Mouse (Mus musculus): ENCODE measurements around the gene Sept11.

The Sept11 gene

DNA sequence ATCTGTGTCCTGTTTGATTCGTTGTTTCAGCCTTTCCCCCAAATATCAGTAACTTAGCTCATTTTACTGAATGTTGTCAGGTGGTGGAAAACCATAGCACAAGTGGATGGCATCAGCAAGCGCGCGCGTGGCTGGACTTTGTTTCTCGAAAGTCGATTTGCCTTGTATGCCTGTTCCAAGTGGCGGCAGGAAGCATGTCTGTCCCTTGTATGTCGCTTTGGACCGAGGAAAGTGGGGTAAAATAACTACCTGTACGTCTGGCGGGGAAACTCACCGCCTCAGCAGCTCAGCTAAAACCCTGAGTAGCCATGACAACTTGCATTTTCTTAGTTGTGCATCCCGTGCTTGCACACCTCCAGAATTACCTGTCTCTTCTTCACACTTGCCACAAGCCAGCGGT is 78.2 kb downstream of the Sept11 start:
- DNase-seq (ENCODE audit: low read depth, low spot score): no peak

DNA sequence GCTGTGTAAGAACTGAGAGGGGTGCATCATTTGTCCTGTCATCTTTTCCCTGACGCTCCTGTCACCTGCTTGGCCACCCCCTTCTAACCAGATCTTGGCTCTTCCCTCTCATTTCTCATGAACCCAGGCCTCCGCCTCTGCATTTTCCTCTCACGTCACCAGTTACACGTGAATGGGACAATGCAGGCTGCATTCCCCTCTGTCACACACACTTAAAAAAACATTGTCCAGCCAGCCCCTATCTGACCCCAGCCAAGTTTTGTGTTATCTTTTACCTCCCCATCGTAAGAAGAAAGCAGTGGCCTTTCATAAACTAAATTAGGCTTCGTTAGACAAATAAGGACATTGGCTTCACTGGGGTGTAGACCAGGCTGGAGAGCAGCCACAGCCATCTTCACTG is 79.3 kb downstream of the Sept11 start:
- no peak for DNase-seq (ENCODE audit: low read depth, low spot score)

DNA sequence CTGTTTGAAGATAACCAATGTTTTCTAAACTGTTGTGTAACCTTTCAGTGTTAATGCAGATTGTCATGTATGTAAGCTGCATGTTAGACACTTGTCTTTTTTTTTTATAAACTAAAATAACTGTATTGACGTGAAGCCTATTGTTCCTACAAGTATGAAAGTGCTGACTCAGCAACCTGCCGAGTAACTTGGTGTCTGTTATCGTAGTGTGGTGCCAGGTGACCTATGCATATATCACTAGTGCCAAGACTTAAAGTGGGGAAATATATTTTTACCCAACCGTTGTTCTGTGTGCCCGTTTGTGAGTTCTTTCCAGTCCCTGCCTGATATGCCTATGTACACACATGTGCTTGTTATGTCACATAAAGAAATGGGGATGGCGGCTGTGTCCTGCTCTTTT is 81.4 kb downstream of the Sept11 start:
- DNase-seq (ENCODE audit: low read depth, low spot score): no peak

DNA sequence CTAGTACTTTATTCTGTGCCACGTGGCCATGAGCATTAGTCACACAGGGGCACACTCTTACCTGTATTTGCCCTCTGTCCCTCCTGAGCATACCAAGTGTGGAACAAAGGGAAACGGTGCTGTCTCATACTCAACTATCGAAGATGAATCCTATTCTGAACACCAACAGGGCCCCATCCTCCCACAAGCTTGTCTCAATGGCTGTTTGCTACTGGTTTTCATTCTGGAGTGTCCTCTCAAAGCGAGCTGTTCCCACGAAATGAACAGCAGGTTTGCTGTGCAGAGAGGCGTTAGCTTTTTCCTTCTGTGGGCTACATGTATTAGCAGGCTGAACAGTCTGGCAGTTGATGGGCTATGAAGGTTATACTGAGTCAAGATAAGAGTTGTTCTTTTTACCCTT is 85.4 kb downstream of the Sept11 start:
- no peak for DNase-seq (ENCODE audit: low read depth, low spot score)

DNA sequence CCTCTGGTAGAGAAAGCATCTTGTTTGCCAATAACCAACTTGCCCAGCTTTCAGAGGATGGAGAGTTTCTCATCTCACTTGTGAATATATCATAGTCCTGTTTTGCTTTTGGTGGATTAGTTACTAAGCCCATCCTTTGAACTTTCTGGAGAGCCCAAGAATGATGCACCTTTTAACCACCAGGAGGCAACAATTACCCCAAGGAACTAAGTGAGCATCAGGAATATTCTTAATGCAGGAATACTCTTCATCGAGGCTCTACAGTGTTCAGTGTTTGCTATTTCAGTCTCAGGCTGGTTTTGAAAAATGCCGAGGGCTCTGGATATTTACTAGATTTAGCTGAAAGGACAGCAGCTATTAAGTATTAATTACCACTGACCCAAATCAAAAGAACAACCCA is 87.0 kb downstream of the Sept11 start:
- no peak for DNase-seq (ENCODE audit: low read depth, low spot score)

DNA sequence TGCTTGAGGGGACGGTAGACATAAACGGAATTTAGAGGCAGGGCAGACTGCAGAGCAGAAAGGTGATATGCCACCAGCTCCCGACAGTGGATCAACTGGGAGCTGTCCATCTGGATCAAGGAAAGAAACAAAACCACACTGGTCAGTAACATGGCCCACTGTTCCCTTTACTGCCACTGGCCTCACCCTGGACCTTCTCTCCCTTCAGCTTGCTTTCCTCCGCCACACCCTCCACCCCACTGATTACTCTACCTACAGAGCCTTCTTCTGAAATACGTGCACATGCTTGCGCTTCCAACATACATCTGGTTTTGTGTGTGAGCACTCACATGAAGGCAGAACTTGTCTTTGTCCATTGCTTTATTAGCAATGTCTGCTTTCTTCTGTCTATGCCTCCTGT is 90.1 kb downstream of the Sept11 start:
- no peak for DNase-seq (ENCODE audit: low read depth, low spot score)

DNA sequence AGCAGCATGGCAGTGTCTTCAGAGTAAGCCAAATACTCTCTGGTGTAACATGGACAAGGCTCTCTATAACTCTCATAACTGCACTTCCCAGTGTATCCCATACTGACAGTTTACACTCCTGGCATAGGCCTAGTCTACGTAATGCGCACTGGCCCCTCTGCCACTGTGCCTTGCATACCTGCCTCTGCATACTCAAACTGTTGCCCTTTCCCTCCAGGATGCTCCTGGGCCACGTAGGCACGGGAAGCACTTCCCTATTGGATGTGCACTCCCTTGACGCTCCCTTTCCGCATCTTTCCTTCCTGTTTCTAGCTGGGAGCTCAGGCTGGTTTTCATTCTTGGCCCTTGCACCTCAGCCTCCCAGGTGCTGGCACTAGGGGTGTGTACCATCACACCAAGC is 91.3 kb downstream of the Sept11 start:
- no peak for DNase-seq (ENCODE audit: low read depth, low spot score)

DNA sequence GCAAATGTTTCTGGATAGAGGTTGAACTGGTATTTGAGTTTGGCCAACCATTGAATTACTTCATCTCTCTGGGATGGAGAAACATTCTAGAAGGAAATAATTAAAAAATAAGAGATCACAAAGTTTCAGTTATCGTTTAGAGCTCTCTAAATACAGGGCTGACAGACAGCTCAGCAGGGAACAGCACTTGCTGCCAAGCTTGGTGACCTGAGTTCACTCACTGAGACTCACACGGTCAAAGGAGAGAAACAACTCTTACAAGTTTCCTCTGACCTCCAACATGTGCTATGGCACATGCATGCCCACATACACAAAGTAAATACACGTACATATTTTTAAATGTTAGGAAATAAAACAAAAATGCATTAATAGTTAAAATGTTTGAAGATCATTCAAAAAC is 96.4 kb downstream of the Sept11 start:
- no peak for DNase-seq (ENCODE audit: low read depth, low spot score)

DNA sequence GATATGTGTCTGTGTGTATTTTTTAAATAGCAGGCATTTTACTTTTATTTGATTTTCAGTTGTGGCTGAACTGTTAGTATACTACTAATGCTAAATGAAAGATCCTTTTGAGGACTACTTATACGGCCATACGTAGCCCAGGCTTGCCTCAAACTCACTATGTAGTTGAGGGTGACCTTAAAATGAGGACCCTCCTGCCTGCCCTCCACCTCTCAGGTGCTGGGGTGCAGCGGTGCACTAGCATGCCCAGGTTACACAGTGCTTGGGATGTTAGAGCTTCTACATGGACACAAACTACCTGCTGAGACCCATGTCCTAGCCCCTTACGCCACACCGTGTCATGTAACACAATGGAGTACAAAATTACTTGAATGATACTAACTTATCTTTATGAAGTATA is 97.2 kb downstream of the Sept11 start:
- no peak for DNase-seq (ENCODE audit: low read depth, low spot score)

DNA sequence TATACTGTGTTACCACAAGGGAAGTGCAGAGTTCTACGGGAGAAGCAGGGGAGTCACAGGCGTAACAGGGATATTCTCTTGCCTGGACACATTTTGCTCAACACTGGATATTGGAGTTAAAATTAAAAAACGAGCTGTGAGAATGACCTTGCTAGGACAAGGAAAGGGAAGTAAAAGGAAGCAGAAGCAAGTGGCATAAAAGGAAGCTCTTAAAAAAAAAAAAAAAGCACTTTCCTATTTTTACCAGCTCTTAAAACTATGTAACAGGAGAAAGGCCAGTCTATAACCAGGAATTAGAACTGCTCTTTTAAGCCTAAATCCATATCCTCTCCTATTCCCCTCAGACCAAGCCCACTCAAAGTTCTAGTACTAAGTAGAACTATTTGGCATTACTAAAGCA is 105.0 kb downstream of the Sept11 start:
- no peak for DNase-seq (ENCODE audit: low read depth, low spot score)

DNA sequence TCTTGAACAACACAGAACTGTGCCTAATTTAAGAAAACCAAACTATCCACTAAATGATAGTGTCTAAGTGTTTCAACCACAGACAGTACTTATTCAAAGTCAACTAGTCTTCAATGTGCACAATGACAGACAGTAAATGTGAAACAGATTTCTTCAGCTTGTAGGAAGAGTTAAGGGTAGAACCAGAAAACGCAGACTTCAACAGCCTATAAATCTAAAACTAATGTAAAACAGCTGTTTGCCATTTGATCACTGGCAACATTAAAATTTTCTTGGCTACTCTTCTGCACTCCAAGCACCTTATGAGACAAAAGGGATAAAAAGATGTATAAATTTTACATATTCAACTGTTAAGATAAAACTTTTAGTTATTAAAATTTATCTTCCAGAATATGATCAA is 107.9 kb downstream of the Sept11 start:
- no peak for DNase-seq (ENCODE audit: low read depth, low spot score)

DNA sequence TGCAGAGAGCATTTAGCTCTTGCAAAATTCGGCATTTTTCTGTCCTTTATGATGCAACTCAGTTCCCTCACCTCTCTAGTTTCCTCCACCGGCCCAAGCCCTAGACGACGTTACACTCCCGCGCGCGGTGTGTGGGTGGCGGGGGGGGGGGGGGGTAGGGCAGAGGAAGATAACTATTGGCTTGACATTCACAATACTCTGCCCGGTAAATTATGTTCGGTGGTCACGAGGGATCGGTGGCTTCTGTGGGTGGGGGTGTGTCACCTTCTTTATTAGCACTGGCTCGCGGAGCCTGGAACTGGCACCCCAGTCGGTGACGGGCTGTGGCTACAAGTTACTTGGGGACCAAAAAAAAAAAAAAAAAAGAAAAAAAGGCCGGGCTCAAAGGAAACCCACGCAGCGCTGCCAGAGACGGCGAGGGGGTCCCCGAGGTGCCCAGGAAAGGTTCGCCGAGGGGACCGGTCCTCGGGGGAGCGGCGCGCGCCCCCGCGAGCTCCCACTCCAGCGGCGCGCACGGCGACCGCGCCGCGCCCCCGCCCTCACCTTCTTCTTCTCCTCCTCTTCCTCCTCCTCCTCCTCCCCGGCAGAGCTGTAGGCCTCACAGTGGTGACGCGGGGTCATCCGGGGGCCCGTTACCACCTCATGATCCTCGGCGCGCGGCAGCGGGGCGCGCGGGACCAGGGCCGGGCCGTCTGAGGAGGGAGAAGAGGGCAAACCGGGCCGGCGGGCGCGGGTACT is 112.3 kb downstream of the Sept11 start:
- peak; percentile 74 for DNase-seq (ENCODE audit: low read depth, low spot score)

DNA sequence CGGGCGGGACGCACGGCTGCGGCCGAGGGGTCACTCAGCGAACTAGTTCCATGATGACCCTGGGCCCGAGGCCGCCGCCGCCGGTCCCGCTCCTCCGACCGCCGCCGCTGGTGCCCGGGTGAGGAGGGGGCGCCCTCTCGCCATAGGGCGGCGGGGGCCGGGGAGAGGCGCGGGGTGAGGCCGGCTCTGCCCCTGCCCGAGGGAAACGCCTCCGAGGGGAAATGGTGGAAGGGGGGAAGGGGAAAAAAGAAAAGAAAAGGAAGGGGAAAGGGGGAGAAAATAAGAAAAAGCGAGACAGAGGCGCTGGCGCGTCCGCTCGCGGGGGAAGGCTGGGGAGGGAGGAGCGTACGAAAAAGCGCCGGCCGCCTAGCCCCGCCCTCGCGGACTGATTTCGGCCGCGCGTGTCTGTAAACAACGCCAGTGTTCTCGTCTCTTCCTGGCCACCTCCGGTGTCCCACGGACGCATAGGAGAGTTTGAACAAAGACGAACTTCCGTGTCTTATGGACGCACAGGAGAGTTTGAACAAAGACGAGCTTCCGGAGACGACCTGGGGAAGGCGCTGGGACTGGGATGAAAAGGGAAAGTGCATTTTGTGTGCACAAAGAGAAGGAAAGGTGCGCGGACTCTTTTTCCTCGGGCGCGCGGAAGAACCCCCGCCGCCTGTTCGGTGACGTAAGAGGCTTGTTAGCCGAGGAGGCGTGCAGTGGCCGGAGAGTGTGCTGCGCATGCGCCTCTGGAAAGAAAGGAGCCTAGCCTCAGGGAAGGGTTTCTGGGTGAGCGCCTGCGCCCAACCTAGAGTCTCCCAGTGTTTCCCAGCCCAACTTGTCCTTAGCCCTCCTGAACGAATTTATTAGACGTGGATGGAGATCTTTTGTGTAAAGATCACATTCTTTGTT is 113.1 kb downstream of the Sept11 start, which contains the start of the genes Ccni and 2010109A12Rik:
Gene Ccni (minus strand): TSS at position 387 of the 897 bp plus-strand sequence.
Gene 2010109A12Rik (plus strand): TSS at position 410 of the 897 bp plus-strand sequence.
- DNase-seq (ENCODE audit: low read depth, low spot score): peak; percentile 98

DNA sequence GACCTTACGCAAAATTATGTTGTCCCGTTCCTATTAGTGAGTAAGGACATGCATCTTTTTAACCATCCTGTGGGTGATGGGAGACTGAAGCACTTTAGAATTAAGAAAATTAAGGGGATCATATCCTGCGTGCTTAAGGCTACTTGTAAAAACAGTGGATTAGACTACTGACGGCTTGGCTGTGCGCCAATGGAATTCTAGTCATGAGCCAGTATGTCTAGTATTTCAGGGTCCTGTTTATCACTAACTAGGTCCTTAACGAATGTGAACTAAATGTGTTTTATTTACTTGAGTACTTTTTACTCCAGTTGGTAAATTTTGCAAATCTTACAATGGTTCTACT is 113.7 kb downstream of the Sept11 start:
- no peak for DNase-seq (ENCODE audit: low read depth, low spot score)

DNA sequence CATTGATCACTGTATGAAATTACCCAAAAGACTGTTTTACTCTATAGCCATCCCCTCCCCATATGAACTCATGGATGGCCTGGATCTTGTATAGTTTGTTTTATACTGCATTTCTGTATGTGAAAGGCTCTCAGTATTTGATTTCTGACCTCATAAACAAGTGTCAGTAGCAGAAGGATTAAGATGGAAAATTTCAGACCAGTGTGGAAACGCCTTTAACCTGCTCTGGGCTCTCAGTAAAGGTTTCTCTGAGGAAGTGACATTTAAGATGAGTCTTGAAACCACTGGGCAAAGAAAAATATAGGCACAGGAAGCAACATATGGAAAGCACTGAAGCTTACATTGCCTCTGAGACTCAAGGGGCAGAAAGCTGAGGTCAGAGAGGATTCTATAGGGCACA is 114.3 kb downstream of the Sept11 start:
- peak; percentile 34 for DNase-seq (ENCODE audit: low read depth, low spot score)

DNA sequence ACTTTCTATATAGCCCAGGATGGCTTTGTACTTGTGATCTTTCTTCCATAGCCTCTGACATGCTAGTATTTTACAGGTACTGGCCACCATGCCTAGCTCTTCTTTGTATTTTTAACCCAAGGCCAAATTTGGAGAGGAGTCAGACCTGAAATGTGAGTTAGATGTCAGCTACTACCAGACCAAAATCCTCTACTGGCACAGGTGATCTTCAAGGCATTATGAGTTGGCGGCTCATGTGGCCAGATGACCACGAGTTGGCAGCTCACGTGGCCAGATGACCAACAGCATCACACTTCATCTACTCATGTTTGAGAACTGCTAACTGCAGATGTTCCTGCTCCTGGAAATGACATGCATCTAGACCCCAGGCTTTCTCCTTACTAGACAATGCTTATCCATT is 125.1 kb downstream of the Sept11 start:
- DNase-seq (ENCODE audit: low read depth, low spot score): no peak

DNA sequence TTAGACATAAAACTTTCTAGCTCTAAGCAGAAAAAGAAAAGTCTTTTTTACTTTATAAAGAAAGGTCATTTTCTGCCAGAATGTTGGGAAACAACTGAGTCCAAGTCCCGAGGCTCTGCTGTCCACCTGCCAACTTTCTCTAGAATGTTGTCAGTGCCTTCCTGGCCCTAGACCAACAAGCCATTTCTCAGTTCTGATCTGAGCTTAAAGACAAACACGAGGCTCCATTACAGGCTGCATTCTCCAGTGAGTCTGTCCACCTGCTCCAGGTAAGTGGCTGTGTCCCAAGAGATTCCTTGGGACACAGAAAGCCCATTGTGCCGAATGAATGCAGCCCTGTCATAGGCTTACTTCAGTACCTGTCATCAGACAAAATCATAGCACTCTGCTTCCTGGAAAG is 128.4 kb downstream of the Sept11 start:
- no peak for DNase-seq (ENCODE audit: low read depth, low spot score)

DNA sequence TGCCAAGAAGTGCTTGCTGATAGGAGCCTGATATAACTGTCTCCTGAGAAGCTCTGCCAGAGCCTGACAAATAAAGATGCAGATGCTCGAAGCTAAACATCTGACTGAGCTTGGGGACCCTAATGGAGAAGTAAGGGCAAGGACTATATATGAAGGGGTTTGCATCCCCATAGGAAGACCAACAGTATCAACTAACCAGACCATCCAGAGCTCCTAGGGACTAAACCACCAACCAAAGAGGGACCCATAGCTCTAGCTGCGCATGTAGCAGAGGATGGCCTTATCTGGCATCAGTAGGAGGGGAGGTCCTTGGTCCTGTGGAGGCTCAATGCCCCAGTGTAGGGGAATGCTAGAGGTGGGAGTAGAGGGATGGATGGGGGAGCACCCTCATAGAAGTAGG is 131.3 kb downstream of the Sept11 start:
- DNase-seq (ENCODE audit: low read depth, low spot score): no peak

All from A20 (cell line).